Mouse (Mus musculus) ES-E14 (cell line): Measurements from ENCODE around the gene Rgs6. TPM values are rescaled to one million over a fixed set of nuclear protein-coding genes. Genes with fewer than 3 reads are reported as not detected.

ENCODE experiments used
- DNase-seq: peaks from one replicate; pipeline ENCODE4 v3.0.0-alpha.2; 2013; ENCODE audit warnings: low read depth, low spot score
- H3K27ac ChIP-seq: 2 replicates; pipeline ENCODE4 v1.5.1; 2012; ENCODE audit warnings: low read depth, mild to moderate bottlenecking, low read length, moderate library complexity, mixed read lengths; ENCODE audit not compliant: poor library complexity, insufficient read depth, severe bottlenecking
- H3K36me3 ChIP-seq: 2 replicates; pipeline ENCODE4 v1.6.1; 2012; ENCODE audit warnings: mild to moderate bottlenecking, low read length, moderate library complexity, mixed read lengths; ENCODE audit not compliant: control insufficient read depth, poor library complexity, insufficient read depth, severe bottlenecking
- H3K4me1 ChIP-seq, 2 experiments: fragments of 150-350 bp in 1 of 2; sonication (generic) in 1 of 2; 2 replicates each; pipeline ENCODE4 v1.6.1; 2012; ENCODE audit warnings: low read length in 2 of 2, mild to moderate bottlenecking in 1 of 2, mixed read lengths in 1 of 2; ENCODE audit not compliant: control insufficient read depth in 2 of 2, insufficient read depth in 2 of 2, poor library complexity in 1 of 2
- H3K4me3 ChIP-seq, 2 experiments: fragments of 150-350 bp in 1 of 2; sonication (generic) in 1 of 2; 2 replicates each; pipeline ENCODE4 v1.5.1; 2012; ENCODE audit warnings: low read length in 2 of 2, low read depth in 1 of 2, mild to moderate bottlenecking in 1 of 2, mixed read lengths in 1 of 2; ENCODE audit not compliant: insufficient read depth in 1 of 2, poor library complexity in 1 of 2, severe bottlenecking in 1 of 2
- H3K9ac ChIP-seq: 2 replicates; pipeline ENCODE4 v1.6.1; 2012; ENCODE audit warnings: low read depth, mild to moderate bottlenecking, low read length, mixed read lengths; ENCODE audit not compliant: poor library complexity, insufficient read depth, severe bottlenecking
- H3K9me3 ChIP-seq: fragments of 150-350 bp; sonication (generic); 2 replicates; pipeline ENCODE4 v1.6.1; 2012; ENCODE audit warnings: low read depth, mild to moderate bottlenecking, low read length; ENCODE audit not compliant: control insufficient read depth, insufficient read depth
- CHD2 ChIP-seq: IDR thresholded peaks from 2 replicates; pipeline ENCODE4 v1.6.1; 2014; ENCODE audit warnings: mild to moderate bottlenecking, low read depth, low read length, inconsistent platforms
- HCFC1 ChIP-seq: IDR thresholded peaks from 2 replicates; pipeline ENCODE4 v1.6.1; 2012; ENCODE audit warnings: low read length, inconsistent platforms, borderline replicate concordance; ENCODE audit not compliant: insufficient read depth
- MAFK ChIP-seq: IDR thresholded peaks from 2 replicates; pipeline ENCODE4 v1.6.1; 2014; ENCODE audit warnings: mild to moderate bottlenecking, low read depth, low read length, inconsistent platforms; ENCODE audit not compliant: insufficient read depth
- ZC3H11A ChIP-seq: IDR thresholded peaks from 2 replicates; pipeline ENCODE4 v1.6.1; 2012; ENCODE audit warnings: low read depth, mild to moderate bottlenecking, inconsistent platforms, low read length, borderline replicate concordance
- ZNF384 ChIP-seq: IDR thresholded peaks from 2 replicates; pipeline ENCODE4 v1.6.1; 2012; ENCODE audit warnings: low read depth, low read length, inconsistent platforms
- in situ Hi-C, 2 experiments: fragments of 600-800 bp; cut with MboI; formaldehyde crosslinking; loops; one replicate each; pipeline ENCODE4 v1.15.1; 2025; ENCODE audit warnings: low sequenced_read_pairs in 2 of 2, inconsistent platforms in 1 of 2; ENCODE audit not compliant: unreplicated experiment in 2 of 2
- total RNA-seq: library from RNA; depleted of rRNA; stranded (reverse); fragments of 300-350 nt; gene quantifications from 2 replicates; pipeline ENCODE4 v1.2.3, GENCODE M21; 2012

The Rgs6 gene
- total RNA-seq, 1 experiment, result 0.49 TPM

DNA sequence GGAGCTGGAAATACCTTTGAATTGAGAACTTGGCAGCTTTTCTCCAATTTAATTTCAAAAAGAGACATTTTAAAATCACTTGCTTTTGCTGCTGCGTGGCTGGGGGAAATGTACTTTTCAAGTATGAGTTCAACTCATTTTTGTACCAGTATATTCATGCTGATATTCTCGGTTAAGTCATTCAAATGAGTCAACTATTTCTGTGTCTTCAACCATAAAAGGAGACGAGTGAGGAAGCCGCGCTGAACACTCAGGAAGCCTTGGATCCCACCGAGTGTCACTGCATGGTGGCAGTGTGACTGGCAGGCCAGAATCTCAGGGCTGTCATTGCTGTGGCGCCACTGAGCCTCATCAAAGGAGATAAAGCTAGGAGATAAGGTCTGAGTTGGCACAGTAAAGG, 143.5 kb downstream of the Rgs6 start:
- H3K27ac ChIP-seq, result no peak overlapping the region
- no peak for TF ChIP-seq ZC3H11A
- no peak for TF ChIP-seq ZNF384
- no peak for TF ChIP-seq CHD2
- no peak for TF ChIP-seq HCFC1
- TF ChIP-seq MAFK, result no peak
- in situ Hi-C loops, result no loop called here
- no peaks in the 10 kb centered on the region for H3K36me3 ChIP-seq
- DNase-seq, result no peak
- no peak overlapping the region for H3K4me3 ChIP-seq
- H3K4me1 ChIP-seq, result no peaks in the 10 kb centered on the region
- H3K9ac ChIP-seq, result no peak overlapping the region
- no peaks in the 10 kb centered on the region for H3K9me3 ChIP-seq

DNA sequence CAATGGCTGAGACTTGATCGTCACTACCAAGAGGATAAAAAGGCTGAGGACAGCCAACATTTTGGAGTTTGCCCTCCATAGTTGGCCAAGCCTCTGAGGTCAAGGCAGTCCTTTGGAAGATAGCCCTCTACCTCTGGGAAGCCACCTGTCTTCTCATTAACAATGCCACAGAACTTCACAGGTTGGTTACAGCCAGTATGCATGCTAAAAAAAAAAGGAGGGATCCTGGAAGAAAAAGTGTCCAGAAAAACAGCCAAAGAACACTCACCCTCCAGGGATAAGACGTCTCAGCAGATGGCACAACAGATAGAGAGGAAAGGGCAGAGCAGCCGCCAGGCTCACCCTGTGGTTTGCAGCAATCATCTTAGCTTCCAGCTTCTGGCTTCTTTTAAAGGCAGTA, 154.9 kb downstream of the Rgs6 start:
- in situ Hi-C loops, result no loop called here
- H3K9me3 ChIP-seq, result no peaks in the 10 kb centered on the region
- H3K4me3 ChIP-seq, result no peak overlapping the region
- no peaks in the 10 kb centered on the region for H3K4me1 ChIP-seq
- H3K36me3 ChIP-seq, result no peaks in the 10 kb centered on the region
- H3K9ac ChIP-seq, result no peak overlapping the region
- H3K27ac ChIP-seq, result no peak overlapping the region
- TF ChIP-seq CHD2, result no peak
- DNase-seq, result no peak

DNA sequence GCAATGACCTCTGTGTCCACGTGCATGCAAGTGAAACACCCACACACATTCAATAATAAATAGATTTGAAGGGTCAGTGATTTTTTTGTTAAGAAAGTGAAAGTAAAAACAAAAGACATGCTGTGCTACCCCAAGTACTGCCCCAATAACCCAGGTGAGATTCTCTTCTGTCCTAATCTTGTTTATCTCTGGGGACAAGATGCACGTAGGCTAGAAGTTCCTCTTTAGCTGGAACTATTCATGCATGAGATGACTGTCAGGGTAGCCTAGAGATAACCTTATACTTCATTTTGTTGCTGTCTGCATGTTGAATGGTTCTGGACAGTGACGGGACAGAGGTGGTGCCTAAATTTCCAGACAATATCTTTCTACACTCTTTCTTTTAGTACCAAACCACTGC, 155.9 kb downstream of the Rgs6 start:
- Histone ChIP-seq H3K4me1 (no peaks in the 10 kb centered on the region), H3K27ac (no peak overlapping the region), H3K4me3 (no peak overlapping the region), H3K36me3 (no peaks in the 10 kb centered on the region), H3K9me3 (no peaks in the 10 kb centered on the region), H3K9ac (no peak overlapping the region)
- no peak for DNase-seq
- in situ Hi-C loops, result no loop called here
- TF ChIP-seq MAFK, result no peak
- no peak for TF ChIP-seq ZC3H11A

DNA sequence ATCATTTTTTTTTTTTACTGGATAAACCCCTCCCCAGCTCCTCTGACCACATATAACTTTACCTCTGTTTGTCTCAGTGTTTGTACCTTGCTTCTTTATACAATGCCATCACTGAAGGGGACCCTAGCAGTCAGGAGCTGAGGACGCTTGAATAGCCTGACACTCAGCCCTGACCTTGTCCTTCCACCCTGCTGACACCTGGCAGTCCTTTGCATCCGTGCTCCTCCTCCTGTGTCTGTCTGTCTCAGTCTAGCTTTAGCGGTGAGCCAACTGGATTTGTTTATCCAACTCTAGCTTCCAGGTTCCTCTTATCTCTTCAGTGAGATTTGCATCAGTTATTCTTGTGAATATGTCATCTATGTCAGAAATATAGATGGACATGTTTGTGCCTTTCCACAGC, 156.7 kb downstream of the Rgs6 start:
- DNase-seq, result no peak
- H3K4me3 ChIP-seq, result no peak overlapping the region
- no peak for TF ChIP-seq CHD2
- TF ChIP-seq ZC3H11A, result no peak
- no peak for TF ChIP-seq MAFK
- no peak for TF ChIP-seq ZNF384
- no peak for TF ChIP-seq HCFC1
- in situ Hi-C loops, result no loop called here
- H3K9me3 ChIP-seq, result no peaks in the 10 kb centered on the region
- no peak overlapping the region for H3K9ac ChIP-seq
- no peaks in the 10 kb centered on the region for H3K36me3 ChIP-seq
- no peak overlapping the region for H3K27ac ChIP-seq
- H3K4me1 ChIP-seq, result no peaks in the 10 kb centered on the region

DNA sequence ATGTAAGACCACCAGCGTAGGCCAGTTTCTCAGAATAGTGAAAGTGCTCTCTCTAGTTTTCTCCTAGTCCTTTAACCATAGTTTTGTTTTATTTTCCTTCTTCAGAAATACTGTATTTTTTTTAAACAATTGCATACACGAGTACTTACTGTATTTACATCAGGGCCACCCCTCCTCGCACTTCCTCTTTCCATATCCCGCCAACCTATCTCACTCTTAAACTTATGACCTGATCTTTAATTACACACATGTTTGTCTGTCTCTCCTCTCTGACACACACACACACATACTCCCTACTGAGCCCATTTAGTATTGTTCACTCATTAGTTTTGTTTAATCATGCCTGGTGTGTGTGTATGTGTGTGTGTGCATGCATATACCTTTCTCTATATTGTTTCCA, 159.0 kb downstream of the Rgs6 start:
- no peak for TF ChIP-seq ZNF384
- no peak for TF ChIP-seq MAFK
- no peak for TF ChIP-seq CHD2
- TF ChIP-seq HCFC1, result no peak
- TF ChIP-seq ZC3H11A, result no peak
- Histone ChIP-seq H3K4me3 (no peak overlapping the region), H3K4me1 (no peaks in the 10 kb centered on the region), H3K36me3 (no peaks in the 10 kb centered on the region), H3K9me3 (no peaks in the 10 kb centered on the region), H3K27ac (no peak overlapping the region), H3K9ac (no peak overlapping the region)
- no peak for DNase-seq
- in situ Hi-C loops, result no loop called here
